Mouse (Mus musculus) liver, embryonic 15.5 days (tissue): Measurements from ENCODE around the gene Notch4. TPM values are rescaled to one million over a fixed set of nuclear protein-coding genes. Genes with fewer than 3 reads are reported as not detected.
A peak's percentile ranks its signal among the peaks of the same experiment; 100 is the strongest.

Source experiments
- ATAC-seq: fragments of 200-750 bp; cut with Nextera tagmentation; 2 replicates; pipeline ENCODE4 v1.8.0; 2017; ENCODE audit warnings: moderate number of reproducible peaks, mild to moderate bottlenecking, moderate library complexity; ENCODE audit not compliant: insufficient read depth
- H3K27ac ChIP-seq: fragments of 300-500 bp; sonication (generic); replicated peaks from 2 replicates; pipeline ENCODE4 v1.5.1; 2015; ENCODE audit warnings: mild to moderate bottlenecking, inconsistent platforms
- H3K27me3 ChIP-seq: fragments of 300-500 bp; sonication (generic); 2 replicates; pipeline ENCODE4 v1.6.1; 2015; ENCODE audit warnings: mild to moderate bottlenecking, inconsistent platforms
- H3K36me3 ChIP-seq: fragments of 300-500 bp; sonication (generic); replicated peaks from 2 replicates; pipeline ENCODE4 v1.6.1; 2015; ENCODE audit warnings: moderate library complexity, mild to moderate bottlenecking, inconsistent platforms
- H3K4me1 ChIP-seq: fragments of 300-500 bp; sonication (generic); replicated peaks from 2 replicates; pipeline ENCODE4 v1.6.1; 2015; ENCODE audit warnings: inconsistent platforms
- H3K4me2 ChIP-seq: fragments of 300-500 bp; sonication (generic); 2 replicates; pipeline ENCODE4 v1.6.1; 2015; ENCODE audit warnings: moderate library complexity, mild to moderate bottlenecking, inconsistent platforms
- H3K4me3 ChIP-seq: fragments of 300-500 bp; sonication (generic); replicated peaks from 2 replicates; pipeline ENCODE4 v1.5.1; 2015; ENCODE audit warnings: mild to moderate bottlenecking, inconsistent platforms
- H3K9ac ChIP-seq: fragments of 300-500 bp; sonication (generic); 2 replicates; pipeline ENCODE4 v1.6.1; 2015; ENCODE audit warnings: moderate library complexity, mild to moderate bottlenecking, inconsistent platforms
- H3K9me3 ChIP-seq: fragments of 300-500 bp; sonication (generic); replicated peaks from 2 replicates; pipeline ENCODE4 v1.6.1; 2016; ENCODE audit warnings: inconsistent platforms
- WGBS: fragments of 180-500 bp; shearing (Covaris S2); methylation state at CpG from one replicate; pipeline ENCODE4 v1.1.7; 2015; ENCODE audit warnings: mixed read lengths; ENCODE audit not compliant: insufficient replicate concordance; 5-methylcytosine and 5-hydroxymethylcytosine counted together
- polyA plus RNA-seq: library from polyadenylated mRNA; unstranded; fragments of >200 nt; fragmentation: Nextera tagmentation; extraction: Ambion mirVana; gene quantifications from 2 replicates; pipeline ENCODE4 v1.2.1, GENCODE M21; 2015

Gene Notch4
- polyA plus RNA-seq, 1 experiment from 2014 or later: 0.75 TPM

DNA sequence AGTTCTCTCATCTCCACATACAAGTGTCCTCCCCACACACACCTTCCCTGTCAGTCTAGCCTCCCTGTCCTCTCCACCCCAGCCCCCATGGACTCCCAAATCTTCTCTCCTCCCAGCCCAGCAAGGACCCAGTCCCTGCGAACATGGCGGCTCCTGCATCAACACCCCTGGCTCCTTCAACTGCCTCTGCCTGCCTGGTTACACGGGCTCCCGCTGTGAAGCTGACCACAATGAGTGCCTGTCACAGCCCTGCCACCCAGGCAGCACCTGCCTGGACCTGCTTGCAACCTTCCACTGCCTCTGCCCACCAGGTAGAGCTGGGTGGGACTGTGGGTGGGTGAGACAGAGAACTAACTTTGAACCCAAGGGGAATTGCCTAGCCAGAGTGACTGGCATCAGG lies 5.9 kb downstream of the Notch4 start:
- 52% methylated on average over 4 of the region's 4 CpGs for WGBS
- Histone ChIP-seq H3K27ac (no peak overlapping the region), H3K4me3 (no peak overlapping the region), H3K4me2 (no peak overlapping the region), H3K36me3 (no peaks in the 10 kb centered on the region), H3K9me3 (no peaks in the 10 kb centered on the region), H3K9ac (no peak overlapping the region), H3K4me1 (no peaks in the 10 kb centered on the region), H3K27me3 (peaks cover 24% of the 10 kb centered on the region)
- no peak for ATAC-seq

DNA sequence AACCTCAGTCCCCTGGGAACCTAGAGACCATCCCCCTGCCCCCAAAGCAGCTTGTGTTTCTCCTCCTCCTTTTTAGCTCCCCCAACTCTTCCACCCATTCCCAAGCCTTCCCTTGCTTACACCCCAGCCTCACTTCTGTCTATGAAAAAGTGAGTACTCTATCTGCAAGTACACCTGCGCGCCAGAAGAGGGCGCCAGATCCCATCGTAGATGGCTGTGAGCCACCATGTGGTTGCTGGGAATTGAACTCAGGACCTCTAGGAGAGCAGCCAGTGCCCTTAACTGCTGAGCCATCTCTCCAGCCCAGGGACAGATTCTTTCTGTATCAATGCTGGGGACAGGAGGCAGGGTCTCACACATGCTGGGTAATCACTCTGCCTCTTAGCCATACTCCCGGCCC lies 7.8 kb downstream of the Notch4 start:
- Histone ChIP-seq H3K27me3 (peaks cover 17% of the 10 kb centered on the region), H3K36me3 (no peaks in the 10 kb centered on the region), H3K4me3 (no peak overlapping the region), H3K27ac (no peak overlapping the region), H3K4me2 (no peak overlapping the region), H3K9me3 (no peaks in the 10 kb centered on the region), H3K9ac (no peak overlapping the region), H3K4me1 (no peaks in the 10 kb centered on the region)
- ATAC-seq: no peak
- WGBS: 19% methylated on average over 5 of the region's 5 CpGs

DNA sequence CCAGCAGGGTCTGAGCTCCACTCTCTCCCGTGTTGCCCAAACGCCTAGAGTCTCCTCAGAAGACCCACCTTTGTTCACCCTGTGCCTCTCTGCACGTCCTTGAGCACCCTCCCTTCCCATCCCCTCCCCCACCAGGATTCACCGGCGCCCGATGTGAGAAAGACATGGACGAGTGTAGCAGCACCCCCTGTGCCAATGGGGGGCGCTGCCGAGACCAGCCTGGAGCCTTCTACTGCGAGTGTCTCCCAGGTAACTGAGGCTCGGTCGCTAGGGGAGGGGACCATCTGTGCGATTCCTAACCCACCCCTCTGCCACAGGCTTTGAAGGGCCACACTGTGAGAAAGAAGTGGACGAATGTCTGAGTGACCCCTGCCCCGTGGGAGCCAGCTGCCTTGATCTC lies 8.3 kb downstream of the Notch4 start:
- 38% methylated on average over 15 of the region's 15 CpGs for WGBS
- ATAC-seq: no peak
- H3K36me3 ChIP-seq: no peaks in the 10 kb centered on the region

DNA sequence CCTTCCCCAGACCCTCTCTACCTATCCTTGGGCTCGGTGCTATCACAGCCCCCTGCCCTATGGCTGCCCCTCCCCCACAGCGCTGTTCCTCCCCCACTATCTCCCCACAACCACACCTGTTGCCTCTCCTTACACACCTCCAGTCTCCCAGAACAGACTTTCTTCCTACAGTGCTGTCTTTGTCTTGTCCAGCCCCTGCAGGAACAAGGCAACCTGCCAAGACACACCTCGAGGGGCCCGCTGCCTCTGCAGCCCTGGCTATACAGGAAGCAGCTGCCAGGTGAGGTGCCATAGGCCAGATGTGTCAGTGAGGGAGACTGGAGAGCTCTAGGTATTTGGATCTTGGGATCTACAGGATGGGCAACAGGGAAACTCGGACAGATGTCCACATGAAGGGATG lies 12.5 kb downstream of the Notch4 start:
- no peaks in the 10 kb centered on the region for H3K27me3 ChIP-seq
- no peaks in the 10 kb centered on the region for H3K4me1 ChIP-seq
- ATAC-seq: no peak
- H3K4me3 ChIP-seq: no peak overlapping the region
- no peak overlapping the region for H3K9ac ChIP-seq
- H3K9me3 ChIP-seq: no peaks in the 10 kb centered on the region
- H3K36me3 ChIP-seq: no peaks in the 10 kb centered on the region
- 44% methylated on average over 5 of the region's 5 CpGs for WGBS
- no peak overlapping the region for H3K4me2 ChIP-seq
- no peak overlapping the region for H3K27ac ChIP-seq

More for the DNA sequence above, 8.3 kb downstream of the Notch4 start:
- Histone ChIP-seq H3K9ac (no peak overlapping the region), H3K9me3 (no peaks in the 10 kb centered on the region), H3K27me3 (peaks cover 12% of the 10 kb centered on the region), H3K4me3 (no peak overlapping the region), H3K4me2 (no peak overlapping the region), H3K27ac (no peak overlapping the region), H3K4me1 (no peaks in the 10 kb centered on the region)

DNA sequence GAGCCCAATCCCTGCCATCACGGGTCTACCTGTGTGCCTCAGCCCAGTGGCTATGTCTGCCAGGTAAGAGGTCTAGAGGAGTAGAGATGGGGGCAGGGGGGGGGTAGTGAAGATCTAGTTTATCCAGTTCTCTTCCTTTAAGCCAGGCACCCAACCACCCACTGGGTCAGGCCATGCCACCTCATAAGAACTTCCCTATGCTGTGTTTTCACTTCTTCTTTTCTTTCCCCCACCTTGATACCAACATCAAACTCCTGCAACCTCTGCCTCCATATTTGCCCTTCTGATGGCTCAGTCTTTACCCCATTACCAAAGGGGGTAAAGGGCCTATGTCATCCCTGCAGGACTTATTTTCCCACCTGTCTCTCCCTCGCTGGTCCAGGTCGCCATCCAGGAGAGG lies 14.0 kb downstream of the Notch4 start:
- 69% methylated on average over 3 of the region's 3 CpGs for WGBS
- Histone ChIP-seq H3K36me3 (no peaks in the 10 kb centered on the region), H3K4me1 (no peaks in the 10 kb centered on the region), H3K9ac (no peak overlapping the region), H3K9me3 (no peaks in the 10 kb centered on the region), H3K27me3 (no peaks in the 10 kb centered on the region), H3K4me3 (no peak overlapping the region), H3K27ac (no peak overlapping the region), H3K4me2 (no peak overlapping the region)
- ATAC-seq: no peak

DNA sequence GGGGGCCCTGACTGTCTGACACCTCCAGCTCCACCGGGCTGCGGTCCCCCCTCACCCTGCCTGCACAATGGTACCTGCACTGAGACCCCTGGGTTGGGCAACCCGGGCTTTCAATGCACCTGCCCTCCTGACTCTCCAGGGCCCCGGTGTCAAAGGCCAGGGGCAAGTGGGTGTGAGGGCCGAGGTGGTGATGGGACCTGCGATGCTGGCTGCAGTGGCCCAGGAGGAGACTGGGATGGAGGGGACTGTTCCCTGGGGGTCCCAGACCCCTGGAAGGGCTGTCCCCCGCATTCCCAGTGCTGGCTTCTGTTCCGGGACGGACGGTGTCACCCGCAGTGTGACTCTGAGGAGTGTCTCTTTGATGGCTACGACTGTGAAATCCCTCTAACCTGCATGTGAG lies 18.5 kb downstream of the Notch4 start:
- H3K4me2 ChIP-seq: no peak overlapping the region
- no peak overlapping the region for H3K9ac ChIP-seq
- peaks cover 10% of the 10 kb centered on the region for H3K4me1 ChIP-seq
- no peaks in the 10 kb centered on the region for H3K9me3 ChIP-seq
- H3K27ac ChIP-seq: no peak overlapping the region
- 74% methylated on average over 12 of the region's 12 CpGs for WGBS
- H3K27me3 ChIP-seq: peaks cover 12% of the 10 kb centered on the region; the same call in 1 of the 2 replicates
- ATAC-seq: no peak
- no peak overlapping the region for H3K4me3 ChIP-seq
- H3K36me3 ChIP-seq: no peaks in the 10 kb centered on the region

DNA sequence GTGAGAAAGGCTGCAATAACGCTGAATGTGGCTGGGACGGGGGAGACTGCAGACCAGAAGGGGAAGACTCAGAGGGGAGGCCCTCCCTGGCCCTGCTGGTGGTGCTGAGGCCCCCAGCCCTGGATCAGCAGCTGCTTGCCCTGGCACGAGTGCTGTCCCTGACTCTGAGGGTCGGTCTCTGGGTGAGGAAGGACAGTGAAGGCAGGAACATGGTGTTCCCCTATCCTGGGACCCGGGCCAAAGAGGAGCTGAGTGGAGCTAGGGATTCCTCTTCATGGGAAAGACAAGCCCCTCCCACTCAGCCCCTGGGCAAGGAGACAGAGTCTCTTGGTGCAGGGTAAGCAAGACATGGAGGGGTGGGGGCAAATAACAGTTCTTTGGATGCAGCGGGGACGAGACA lies 19.3 kb downstream of the Notch4 start:
- H3K4me2 ChIP-seq: no peak overlapping the region
- H3K27ac ChIP-seq: no peak overlapping the region
- no peaks in the 10 kb centered on the region for H3K36me3 ChIP-seq
- H3K4me3 ChIP-seq: no peak overlapping the region
- H3K4me1 ChIP-seq: peaks cover 18% of the 10 kb centered on the region
- ATAC-seq: no peak
- 52% methylated on average over 7 of the region's 7 CpGs for WGBS
- H3K9me3 ChIP-seq: no peaks in the 10 kb centered on the region
- no peak overlapping the region for H3K9ac ChIP-seq
- peaks cover 12% of the 10 kb centered on the region; the same call in 1 of the 2 replicates for H3K27me3 ChIP-seq

DNA sequence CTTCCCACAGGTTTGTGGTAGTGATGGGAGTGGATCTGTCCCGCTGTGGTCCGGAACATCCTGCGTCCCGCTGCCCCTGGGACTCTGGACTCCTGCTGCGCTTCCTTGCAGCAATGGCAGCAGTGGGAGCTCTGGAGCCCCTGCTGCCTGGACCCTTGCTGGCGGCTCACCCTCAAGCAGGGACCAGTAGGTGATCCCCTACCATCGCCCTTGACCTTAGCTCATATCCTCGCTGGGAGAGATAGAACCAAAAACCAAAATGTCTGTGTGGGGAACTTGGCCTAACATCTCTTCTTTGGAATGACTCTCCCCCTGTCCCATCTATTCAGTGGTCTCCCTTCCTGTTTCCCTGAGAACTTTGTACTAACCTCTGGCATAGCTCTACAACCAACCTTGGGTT lies 19.8 kb downstream of the Notch4 start:
- peaks cover 12% of the 10 kb centered on the region; the same call in 1 of the 2 replicates for H3K27me3 ChIP-seq
- no peak overlapping the region for H3K9ac ChIP-seq
- H3K4me1 ChIP-seq: peaks cover 22% of the 10 kb centered on the region
- no peaks in the 10 kb centered on the region for H3K36me3 ChIP-seq
- no peak overlapping the region for H3K27ac ChIP-seq
- ATAC-seq: no peak
- H3K4me3 ChIP-seq: no peak overlapping the region
- no peak overlapping the region for H3K4me2 ChIP-seq
- H3K9me3 ChIP-seq: no peaks in the 10 kb centered on the region
- WGBS: 83% methylated on average over 8 of the region's 8 CpGs

DNA sequence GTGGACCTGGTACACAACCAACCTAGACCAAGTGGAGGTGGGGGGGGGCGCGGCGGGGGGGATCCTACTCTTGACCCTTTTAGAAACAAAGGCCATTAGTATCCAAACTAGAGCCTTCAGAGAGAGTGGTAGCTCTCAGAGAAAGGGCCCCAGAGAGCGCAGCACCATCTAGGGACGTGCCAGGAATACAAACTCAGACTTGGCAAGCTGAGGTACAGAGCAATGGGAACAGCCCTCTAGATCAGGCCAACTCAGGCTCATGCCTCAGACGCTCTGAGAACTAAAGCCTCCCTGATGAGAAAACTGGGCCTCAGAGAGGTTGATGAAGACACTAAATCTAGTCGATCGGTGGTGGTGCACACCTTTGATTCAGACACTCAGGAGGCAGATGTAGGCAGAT lies 21.1 kb downstream of the Notch4 start:
- Histone ChIP-seq H3K4me2 (no peak overlapping the region), H3K27ac (no peak overlapping the region), H3K27me3 (peaks cover 12% of the 10 kb centered on the region; the same call in 1 of the 2 replicates), H3K4me3 (no peak overlapping the region), H3K9me3 (no peaks in the 10 kb centered on the region), H3K36me3 (no peaks in the 10 kb centered on the region), H3K9ac (no peak overlapping the region), H3K4me1 (peaks cover 36% of the 10 kb centered on the region)
- 80% methylated on average over 8 of the region's 8 CpGs for WGBS
- ATAC-seq: no peak

DNA sequence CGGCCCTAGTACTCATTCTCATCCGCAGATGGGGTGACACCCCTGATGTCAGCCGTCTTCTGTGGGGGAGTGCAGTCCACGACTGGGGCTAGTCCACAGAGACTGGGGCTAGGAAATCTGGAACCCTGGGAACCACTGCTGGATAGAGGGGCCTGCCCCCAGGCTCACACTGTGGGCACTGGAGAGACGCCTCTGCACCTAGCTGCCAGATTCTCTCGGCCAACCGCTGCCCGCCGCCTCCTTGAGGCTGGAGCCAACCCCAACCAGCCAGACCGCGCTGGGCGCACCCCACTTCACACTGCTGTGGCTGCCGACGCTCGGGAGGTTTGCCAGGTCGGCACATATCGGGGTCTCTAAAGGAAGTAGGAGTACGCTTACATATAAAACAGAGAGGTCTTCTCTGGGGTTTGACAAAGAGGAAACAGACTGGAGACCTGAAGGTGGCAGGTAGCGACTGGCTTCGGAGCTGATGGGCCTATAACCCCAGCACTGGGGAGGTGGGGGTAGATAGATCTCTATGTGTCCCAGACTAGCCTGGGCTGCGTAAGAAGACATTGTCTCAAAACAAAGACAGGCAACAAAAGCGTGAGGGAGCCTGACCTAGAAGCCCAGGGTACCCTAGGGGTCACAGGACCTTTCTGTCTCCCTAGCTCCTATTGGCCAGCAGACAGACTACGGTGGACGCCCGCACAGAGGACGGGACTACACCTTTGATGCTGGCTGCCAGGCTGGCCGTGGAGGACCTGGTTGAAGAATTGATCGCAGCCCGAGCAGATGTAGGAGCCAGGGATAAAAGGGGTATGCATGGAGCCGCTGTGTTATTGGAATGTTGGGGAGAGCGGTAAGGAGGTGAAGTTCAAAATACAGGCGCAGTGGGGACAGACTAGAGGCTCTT lies 22.1 kb downstream of the Notch4 start:
- H3K9ac ChIP-seq: no peak overlapping the region
- H3K27ac ChIP-seq: no peak overlapping the region
- H3K27me3 ChIP-seq: peaks cover 12% of the 10 kb centered on the region; the same call in 1 of the 2 replicates

DNA sequence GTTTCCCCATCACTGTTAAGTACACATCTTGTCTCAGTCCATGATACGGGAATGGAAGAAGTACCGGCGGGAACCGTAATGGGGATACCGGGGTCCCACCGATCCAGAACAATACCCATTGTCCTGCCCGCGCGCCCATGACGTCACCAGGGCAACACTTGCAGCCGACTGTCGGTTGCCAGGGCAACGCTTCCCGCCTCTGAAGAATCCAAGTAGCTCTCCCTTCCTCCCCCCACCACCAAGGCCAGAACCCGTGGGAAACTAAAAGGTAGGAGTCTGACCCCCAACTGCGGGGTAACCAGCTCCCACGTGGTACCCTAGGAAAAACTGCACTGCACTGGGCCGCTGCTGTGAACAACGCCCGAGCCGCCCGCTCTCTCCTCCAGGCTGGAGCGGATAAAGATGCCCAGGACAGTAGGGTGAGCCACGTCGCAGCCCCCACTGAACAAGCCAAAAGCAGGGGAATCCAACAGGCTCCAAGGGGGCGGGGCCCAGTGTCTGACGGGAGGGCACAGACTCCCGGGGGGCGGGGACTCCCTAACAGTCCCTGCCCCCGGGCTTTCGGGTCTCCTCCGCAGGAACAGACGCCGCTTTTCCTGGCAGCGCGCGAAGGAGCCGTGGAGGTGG lies 22.8 kb downstream of the Notch4 start:
- Histone ChIP-seq H3K9ac (peak overlapping the region; percentile 91), H3K27me3 (peaks cover 12% of the 10 kb centered on the region; the same call in 1 of the 2 replicates), H3K4me3 (peak overlapping the region; percentile 91), H3K9me3 (no peaks in the 10 kb centered on the region), H3K36me3 (no peaks in the 10 kb centered on the region), H3K4me1 (peaks cover 53% of the 10 kb centered on the region), H3K4me2 (peak overlapping the region; percentile 100), H3K27ac (peak overlapping the region; percentile 86)
- ATAC-seq: peak; percentile 81
- under 1% methylated on average over 38 of the region's 38 CpGs for WGBS

More for the DNA sequence above, 22.1 kb downstream of the Notch4 start:
- WGBS: 40% methylated on average over 32 of the region's 32 CpGs
- H3K4me3 ChIP-seq: peak overlapping the region; percentile 91
- ATAC-seq: no peak
- peak overlapping the region; percentile 100 for H3K4me2 ChIP-seq
- H3K36me3 ChIP-seq: no peaks in the 10 kb centered on the region
- peaks cover 46% of the 10 kb centered on the region for H3K4me1 ChIP-seq
- H3K9me3 ChIP-seq: no peaks in the 10 kb centered on the region
